Mouse (Mus musculus) small intestine, adult 2 months (tissue): ENCODE measurements around the gene Sgk1.

Source experiments
- CTCF ChIP-seq: fragments of 200-500 bp; IDR thresholded peaks from 2 replicates; pipeline ENCODE4 v1.5.1; 2012; ENCODE audit warnings: low read depth, mild to moderate bottlenecking, control low read depth, inconsistent platforms, low read length, moderate library complexity, mixed read lengths; ENCODE audit not compliant: insufficient replicate concordance, insufficient read length; ENCODE audit errors: extremely low read depth
- POLR2A ChIP-seq: fragments of 200-500 bp; IDR thresholded peaks from 2 replicates; pipeline ENCODE4 v1.6.1; 2012; ENCODE audit warnings: low read depth, mild to moderate bottlenecking, control low read depth, inconsistent platforms, low read length, moderate library complexity

GRCm38 (mm10) chr10:22034303-22034702 lies 152.3 kb downstream of the Sgk1 start:
- TF ChIP-seq CTCF (no peak), POLR2A (no peak)
